Mouse (Mus musculus) myocyte (in vitro differentiated cells): ENCODE results near the gene Olig2. TPM values are rescaled to one million over a fixed set of nuclear protein-coding genes. Genes with fewer than 3 reads are reported as not detected.

ENCODE experiments used
- H3K27me3 ChIP-seq: one replicate; pipeline ENCODE4 v1.6.1; 2011; ENCODE audit not compliant: control insufficient read depth, insufficient read depth, insufficient read length
- H3K36me3 ChIP-seq: one replicate; pipeline ENCODE4 v1.6.1; 2011; ENCODE audit not compliant: control insufficient read depth, insufficient read depth
- H3K4me2 ChIP-seq: one replicate; pipeline ENCODE4 v1.6.1; 2011; ENCODE audit warnings: low read depth, control low read depth
- H3K4me3 ChIP-seq: one replicate; pipeline ENCODE4 v1.5.1; 2011; ENCODE audit warnings: mild to moderate bottlenecking, control low read depth, moderate library complexity
- H3K79me2 ChIP-seq: one replicate; pipeline ENCODE4 v1.6.1; 2011; ENCODE audit not compliant: control insufficient read depth, insufficient read depth
- H3ac ChIP-seq: one replicate; pipeline ENCODE4 v1.6.1; 2011; ENCODE audit not compliant: control insufficient read depth, insufficient read length
- CEBPB ChIP-seq: IDR thresholded peaks from 2 replicates; pipeline ENCODE4 v1.6.1; 2011; ENCODE audit warnings: mild to moderate bottlenecking, moderate library complexity; ENCODE audit not compliant: poor library complexity, insufficient read depth, severe bottlenecking
- E2F4 ChIP-seq: IDR thresholded peaks from one replicate; pipeline ENCODE4 v1.6.1; 2011; ENCODE audit warnings: mild to moderate bottlenecking, control low read depth, moderate library complexity; ENCODE audit not compliant: insufficient read depth
- MAX ChIP-seq: IDR thresholded peaks from one replicate; pipeline ENCODE4 v1.6.1; 2011; ENCODE audit warnings: low read depth, mild to moderate bottlenecking, control low read depth
- MYOD1 ChIP-seq, 3 experiments: IDR thresholded peaks; one replicate each; pipeline ENCODE4 v1.6.1; 2011; ENCODE audit warnings: control low read depth in 2 of 3, low read depth in 2 of 3, mild to moderate bottlenecking in 2 of 3, moderate library complexity in 1 of 3; ENCODE audit not compliant: insufficient read length in 2 of 3, control insufficient read depth in 1 of 3
- MYOG ChIP-seq, 3 experiments: IDR thresholded peaks; one replicate each; pipeline ENCODE4 v1.6.1; 2011; ENCODE audit warnings: control low read depth in 2 of 3, low read depth in 2 of 3, mild to moderate bottlenecking in 2 of 3; ENCODE audit not compliant: insufficient read length in 2 of 3, control insufficient read depth in 1 of 3, insufficient read depth in 1 of 3
- POLR2A ChIP-seq: IDR thresholded peaks from one replicate; pipeline ENCODE4 v1.6.1; 2011; ENCODE audit warnings: low read depth, mild to moderate bottlenecking, control low read depth, moderate library complexity; ENCODE audit not compliant: insufficient read length
- POLR2AphosphoS2 ChIP-seq: IDR thresholded peaks from one replicate; pipeline ENCODE4 v1.6.1; 2011; ENCODE audit warnings: low read depth, control low read depth; ENCODE audit not compliant: insufficient read length
- REST ChIP-seq: IDR thresholded peaks from one replicate; pipeline ENCODE4 v1.6.1; 2011; ENCODE audit warnings: mild to moderate bottlenecking, control low read depth, moderate library complexity; ENCODE audit not compliant: insufficient read depth, insufficient read length
- SRF ChIP-seq: IDR thresholded peaks from one replicate; pipeline ENCODE4 v1.6.1; 2011; ENCODE audit warnings: low read depth; ENCODE audit not compliant: control insufficient read depth, insufficient read length
- TCF12 ChIP-seq: IDR thresholded peaks from one replicate; pipeline ENCODE4 v1.6.1; 2011; ENCODE audit warnings: mild to moderate bottlenecking, control low read depth; ENCODE audit not compliant: poor library complexity, insufficient read depth, severe bottlenecking
- TCF3 ChIP-seq: IDR thresholded peaks from one replicate; pipeline ENCODE4 v1.6.1; 2011; ENCODE audit warnings: low read depth, control low read depth; ENCODE audit not compliant: insufficient read length
- USF1 ChIP-seq: IDR thresholded peaks from one replicate; pipeline ENCODE4 v1.6.1; 2011; ENCODE audit warnings: low read depth, mild to moderate bottlenecking, control low read depth, moderate library complexity
- polyA plus RNA-seq: library from polyadenylated mRNA; unstranded; fragments of >200 nt; fragmentation: generic; extraction: Trizol; gene quantifications from one replicate; pipeline ENCODE4 v1.2.1, GENCODE M21; 2012; ENCODE audit warnings: missing spikeins

Olig2 gene
- polyA plus RNA-seq, 1 experiment = not detected

GRCm38 (mm10) chr16:91262467-91263220 is 37.4 kb downstream of the Olig2 start:
- TF ChIP-seq SRF (no peak), MYOG (IDR thresholded peaks at IDR 0.05; ENCODE audit: control insufficient read depth in 1 of 3, insufficient read depth in 1 of 3, insufficient read length in 2 of 3, low read depth in 2 of 3) (no peak)
- no peaks in the 10 kb centered on the region for H3K79me2 ChIP-seq
- H3K27me3 ChIP-seq = peaks cover 45% of the 10 kb centered on the region
- H3K4me3 ChIP-seq = no peak overlapping the region
- no peak overlapping the region for H3K4me2 ChIP-seq
- H3ac ChIP-seq = no peak overlapping the region
- no peaks in the 10 kb centered on the region for H3K36me3 ChIP-seq

DNA sequence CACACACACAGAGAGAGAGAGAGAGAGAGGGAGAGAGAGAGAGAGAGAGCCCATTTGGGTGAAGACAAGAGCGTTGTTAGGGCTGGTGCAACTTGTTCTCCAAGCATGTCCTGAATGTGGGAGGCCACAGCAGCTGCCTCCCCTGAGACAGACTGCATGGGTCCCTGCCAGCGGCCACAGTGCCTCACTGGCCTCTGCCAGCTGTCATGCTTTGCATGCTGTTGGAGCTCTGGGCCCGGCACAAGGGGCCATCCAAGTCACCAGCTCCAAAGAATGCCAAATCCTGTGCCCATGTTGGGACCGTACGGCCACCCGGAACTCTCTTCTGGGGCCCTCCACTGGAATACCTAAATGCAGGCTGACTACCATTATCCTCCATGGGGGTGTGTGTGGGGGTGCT is 40.7 kb downstream of the Olig2 start:
- H3K4me2 ChIP-seq = no peak overlapping the region
- no peak for TF ChIP-seq MAX
- TF ChIP-seq REST = no peak
- peak; percentile 5 to 97 (median 52) for TF ChIP-seq MYOD1 (IDR thresholded peaks at IDR 0.05; ENCODE audit: control insufficient read depth in 1 of 3, insufficient read length in 2 of 3, low read depth in 2 of 3)
- TF ChIP-seq USF1 = no peak
- no peak for TF ChIP-seq CEBPB
- peak; percentile 85 for TF ChIP-seq TCF3
- no peak for TF ChIP-seq POLR2A
- no peak for TF ChIP-seq POLR2AphosphoS2
- TF ChIP-seq MYOG (IDR thresholded peaks at IDR 0.05; ENCODE audit: control insufficient read depth in 1 of 3, insufficient read depth in 1 of 3, insufficient read length in 2 of 3, low read depth in 2 of 3) = peak; percentile 82 to 99 (median 88)
- no peak for TF ChIP-seq E2F4
- peak; percentile 47 for TF ChIP-seq TCF12
- no peak for TF ChIP-seq SRF
- no peaks in the 10 kb centered on the region for H3K36me3 ChIP-seq
- no peak overlapping the region for H3K4me3 ChIP-seq
- H3ac ChIP-seq = no peak overlapping the region
- no peaks in the 10 kb centered on the region for H3K79me2 ChIP-seq
- peaks cover 78% of the 10 kb centered on the region for H3K27me3 ChIP-seq

DNA sequence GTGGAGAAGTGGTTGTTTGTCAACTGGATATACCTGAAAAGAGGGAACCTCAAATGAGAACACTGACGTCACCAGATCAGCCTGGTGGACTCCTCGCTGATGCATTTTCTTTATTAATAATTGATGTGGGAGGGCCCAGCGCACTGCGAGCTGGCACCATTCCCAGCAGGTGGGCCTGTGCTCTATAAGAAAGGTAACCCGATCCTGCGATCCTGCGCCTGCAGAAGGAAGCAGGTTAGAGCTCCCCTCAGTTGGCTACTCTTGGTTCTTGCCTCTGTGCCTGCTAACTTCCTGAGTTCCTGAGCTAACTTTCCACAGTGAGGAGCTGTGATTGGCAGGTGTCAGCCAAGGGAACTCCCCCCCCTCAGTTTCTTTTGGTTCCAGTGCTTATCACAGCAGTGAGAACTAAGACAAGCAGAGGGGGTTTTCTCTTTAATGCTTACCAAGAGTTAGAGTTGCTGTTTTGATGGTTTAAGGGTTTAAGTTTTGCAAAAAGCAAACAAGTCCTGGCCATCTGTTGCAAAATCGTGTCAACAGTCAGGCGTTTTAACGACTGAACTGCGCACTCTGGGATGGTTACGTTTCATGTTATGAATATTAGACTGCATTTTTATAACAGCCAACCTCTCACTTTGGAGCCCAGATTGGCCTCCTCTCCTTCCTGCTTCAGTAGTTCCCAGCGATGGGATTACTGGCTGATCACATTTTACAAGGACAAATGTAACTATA is 43.6 kb downstream of the Olig2 start:
- Histone ChIP-seq H3K36me3 (no peaks in the 10 kb centered on the region), H3K27me3 (peaks cover 76% of the 10 kb centered on the region), H3ac (no peak overlapping the region)

GRCm38 (mm10) chr16:91269468-91270211 is 44.4 kb downstream of the Olig2 start, which contains the start of gene Olig1:
Olig1 (plus strand) TSS chr16:91269772.
- H3K36me3 ChIP-seq = no peaks in the 10 kb centered on the region
- H3K79me2 ChIP-seq = no peaks in the 10 kb centered on the region
- TF ChIP-seq TCF3 = no peak
- no peak for TF ChIP-seq TCF12
- no peak for TF ChIP-seq MAX
- TF ChIP-seq MYOD1 (IDR thresholded peaks at IDR 0.05; ENCODE audit: control insufficient read depth in 1 of 3, insufficient read length in 2 of 3, low read depth in 2 of 3) = no peak
- TF ChIP-seq SRF = no peak
- no peak for TF ChIP-seq POLR2AphosphoS2
- no peak for TF ChIP-seq CEBPB
- no peak for TF ChIP-seq E2F4
- no peak for TF ChIP-seq REST
- TF ChIP-seq POLR2A = no peak
- TF ChIP-seq MYOG (IDR thresholded peaks at IDR 0.05; ENCODE audit: control insufficient read depth in 1 of 3, insufficient read depth in 1 of 3, insufficient read length in 2 of 3, low read depth in 2 of 3) = no peak
- no peak for TF ChIP-seq USF1
- no peak within 1 kb of the TSS for H3K4me3 ChIP-seq
- H3ac ChIP-seq = no peak within 1 kb of the TSS
- no peak within 1 kb of the TSS for H3K4me2 ChIP-seq
- peaks cover 71% of the 10 kb centered on the region for H3K27me3 ChIP-seq

More for the DNA sequence above, 43.6 kb downstream of the Olig2 start:
- Histone ChIP-seq H3K79me2 (no peaks in the 10 kb centered on the region), H3K4me3 (no peak overlapping the region), H3K4me2 (no peak overlapping the region)
- TF ChIP-seq REST = no peak
- TF ChIP-seq MYOD1 (IDR thresholded peaks at IDR 0.05; ENCODE audit: control insufficient read depth in 1 of 3, insufficient read length in 2 of 3, low read depth in 2 of 3) = no peak
- no peak for TF ChIP-seq TCF3
- TF ChIP-seq POLR2AphosphoS2 = no peak
- no peak for TF ChIP-seq TCF12
- TF ChIP-seq USF1 = no peak
